Mouse (Mus musculus): ENCODE measurements at regions not wholly inside any gene's neighbourhood (a gene's known extent, or its start where the extent isn't known, plus 50 kb on each side); places are given as distances from the start of the nearest gene placed in this dataset.

- no peak for DNase-seq
Measured at GRCm38 (mm10) chr13:82849037-82849436, 654.8 kb upstream of the Mef2c start.

GRCm38 (mm10) chr13:82869869-82870268, 634.0 kb upstream of the Mef2c start:
- no peak for DNase-seq

GRCm38 (mm10) chr13:82874091-82874490, 629.7 kb upstream of the Mef2c start:
- no peak for DNase-seq

- no peak for DNase-seq
Measured at GRCm38 (mm10) chr13:82883368-82883767, 620.5 kb upstream of the Mef2c start.

GRCm38 (mm10) chr13:82888755-82889154, 615.1 kb upstream of the Mef2c start:
- no peak for DNase-seq

- DNase-seq: no peak
Measured at GRCm38 (mm10) chr13:82892731-82893130, 611.1 kb upstream of the Mef2c start.

- no peak for DNase-seq
Measured at GRCm38 (mm10) chr13:82899686-82900085, 604.1 kb upstream of the Mef2c start.

- no peak for DNase-seq
Measured at GRCm38 (mm10) chr13:82902160-82902559, 601.7 kb upstream of the Mef2c start.

GRCm38 (mm10) chr13:82903637-82904036, 600.2 kb upstream of the Mef2c start:
- DNase-seq: no peak

GRCm38 (mm10) chr13:82907689-82908088, 596.1 kb upstream of the Mef2c start:
- no peak for DNase-seq

- DNase-seq: no peak
Measured at GRCm38 (mm10) chr13:82909151-82909550, 594.7 kb upstream of the Mef2c start.

- no peak for DNase-seq
Measured at GRCm38 (mm10) chr13:82912859-82913258, 591.0 kb upstream of the Mef2c start.

GRCm38 (mm10) chr13:82915194-82915593, 588.6 kb upstream of the Mef2c start:
- no peak for DNase-seq

GRCm38 (mm10) chr13:82930010-82930409, 573.8 kb upstream of the Mef2c start:
- no peak for DNase-seq

- DNase-seq: no peak
Measured at GRCm38 (mm10) chr13:82937856-82938255, 566.0 kb upstream of the Mef2c start.

GRCm38 (mm10) chr13:82942691-82943341, 561.0 kb upstream of the Mef2c start:
- DNase-seq: no peak

GRCm38 (mm10) chr13:82946931-82947330, 556.9 kb upstream of the Mef2c start:
- DNase-seq: no peak

- DNase-seq: no peak
Measured at GRCm38 (mm10) chr13:82949541-82949940, 554.3 kb upstream of the Mef2c start.

GRCm38 (mm10) chr13:82962333-82962732, 541.5 kb upstream of the Mef2c start:
- DNase-seq: no peak

- no peak for DNase-seq
Measured at GRCm38 (mm10) chr13:82971722-82972121, 532.1 kb upstream of the Mef2c start.

- DNase-seq: no peak
Measured at GRCm38 (mm10) chr13:82974210-82974811, 529.5 kb upstream of the Mef2c start.

- no peak for DNase-seq
Measured at GRCm38 (mm10) chr13:83001118-83001517, 502.7 kb upstream of the Mef2c start.

GRCm38 (mm10) chr13:83016686-83017085, 487.1 kb upstream of the Mef2c start:
- DNase-seq: no peak

- no peak for DNase-seq
Measured at GRCm38 (mm10) chr13:83020829-83021228, 483.0 kb upstream of the Mef2c start.

GRCm38 (mm10) chr13:83023972-83024371, 479.9 kb upstream of the Mef2c start:
- DNase-seq: no peak
